Mouse (Mus musculus): ENCODE data around the gene Uox. TPM values are rescaled to one million over a fixed set of nuclear protein-coding genes. Genes with fewer than 3 reads are reported as not detected.
A peak's percentile ranks its signal among the peaks of the same experiment; 100 is the strongest.

The Uox gene
- total RNA-seq, 4 experiments from 2014 or later, result 0.13 to 0.89 (median 0.24) TPM

GRCm38 (mm10) chr3:146583908-146584307 is 13.7 kb downstream of the Uox start:
- DNase-seq (ENCODE audit: low spot score in 2 of 2), result no peak

- DNase-seq (ENCODE audit: low spot score in 2 of 2), result no peak
Observed at GRCm38 (mm10) chr3:146586616-146587015, 16.4 kb downstream of the Uox start.

- no peak for DNase-seq (ENCODE audit: low spot score in 2 of 2)
Observed at GRCm38 (mm10) chr3:146589523-146589922, 19.3 kb downstream of the Uox start.

- DNase-seq (ENCODE audit: low spot score in 2 of 2), result no peak
Observed at GRCm38 (mm10) chr3:146591159-146591558, 20.9 kb downstream of the Uox start.

- no peak for DNase-seq (ENCODE audit: low spot score in 2 of 2)
Observed at GRCm38 (mm10) chr3:146591601-146592000, 21.4 kb downstream of the Uox start.

- DNase-seq (ENCODE audit: low spot score in 2 of 2), result no peak
Observed at GRCm38 (mm10) chr3:146595440-146595839, 25.2 kb downstream of the Uox start.

GRCm38 (mm10) chr3:146596387-146596786 is 26.2 kb downstream of the Uox start:
- DNase-seq (ENCODE audit: low spot score in 2 of 2), result no peak

- no peak for DNase-seq (ENCODE audit: low spot score in 2 of 2)
Observed at GRCm38 (mm10) chr3:146596864-146597263, 26.6 kb downstream of the Uox start.

- DNase-seq (ENCODE audit: low spot score in 2 of 2), result peak; percentile 40 to 43
Observed at GRCm38 (mm10) chr3:146598411-146598810, 28.2 kb downstream of the Uox start.

- DNase-seq (ENCODE audit: low spot score in 2 of 2), result peak in 1 of 2 experiments; percentile 13
Observed at GRCm38 (mm10) chr3:146599198-146599900, 29.1 kb downstream of the Uox start.

- no peak for DNase-seq (ENCODE audit: low spot score in 2 of 2)
Observed at GRCm38 (mm10) chr3:146601205-146601604, 31.0 kb downstream of the Uox start.

GRCm38 (mm10) chr3:146602531-146602930 is 32.3 kb downstream of the Uox start:
- DNase-seq (ENCODE audit: low spot score in 2 of 2), result no peak

- DNase-seq (ENCODE audit: low spot score in 2 of 2), result no peak
Observed at GRCm38 (mm10) chr3:146604647-146605046, 34.4 kb downstream of the Uox start.

- peak; percentile 46 to 62 for DNase-seq (ENCODE audit: low spot score in 2 of 2)
Observed at GRCm38 (mm10) chr3:146607368-146607767, 37.1 kb downstream of the Uox start.

GRCm38 (mm10) chr3:146610322-146610721 is 40.1 kb downstream of the Uox start:
- no peak for DNase-seq (ENCODE audit: low spot score in 2 of 2)

- no peak for DNase-seq (ENCODE audit: low spot score in 2 of 2)
Observed at GRCm38 (mm10) chr3:146611261-146611660, 41.0 kb downstream of the Uox start.

- no peak for DNase-seq (ENCODE audit: low spot score in 2 of 2)
Observed at GRCm38 (mm10) chr3:146611821-146612220, 41.6 kb downstream of the Uox start.

- no peak for DNase-seq (ENCODE audit: low spot score in 2 of 2)
Observed at GRCm38 (mm10) chr3:146615496-146615895, 45.3 kb downstream of the Uox start, which contains the start of gene Dnase2b. TSS of gene Dnase2b (minus strand) at chr3:146615596.

- DNase-seq (ENCODE audit: low spot score in 2 of 2), result no peak
Observed at GRCm38 (mm10) chr3:146616533-146617283, 46.5 kb downstream of the Uox start.

GRCm38 (mm10) chr3:146617946-146618345 is 47.7 kb downstream of the Uox start:
- no peak for DNase-seq (ENCODE audit: low spot score in 2 of 2)

- DNase-seq (ENCODE audit: low spot score in 2 of 2), result no peak
Observed at GRCm38 (mm10) chr3:146618357-146618756, 48.1 kb downstream of the Uox start.

- DNase-seq (ENCODE audit: low spot score in 2 of 2), result peak in 1 of 2 experiments; percentile 54
Observed at GRCm38 (mm10) chr3:146620101-146620500, 49.9 kb downstream of the Uox start.

Measured in layer of hippocampus, adult 8-10 months (tissue).